Mouse (Mus musculus) heart, postnatal 25 days (tissue): ENCODE results near the gene Cebpzos. TPM values are rescaled to one million over a fixed set of nuclear protein-coding genes. Genes with fewer than 3 reads are reported as not detected.
A peak's percentile ranks its signal among the peaks of the same experiment; 100 is the strongest.

Experiments
- DNase-seq: peaks from one replicate; pipeline ENCODE4 v3.0.0; 2022; ENCODE audit warnings: low spot score
- intact Hi-C: fragments of 180-260 bp; cut with DNase I; formaldehyde crosslinking; loops from one replicate; pipeline ENCODE4 v1.15.1; 2025
- total RNA-seq, 2 experiments: library from RNA; stranded (reverse); gene quantifications; 2 replicates each; pipeline ENCODE4 v1.2.3; 2021

Gene Cebpzos
- 10 to 100 TPM; 54.9 to 58.6 TPM for total RNA-seq

DNA sequence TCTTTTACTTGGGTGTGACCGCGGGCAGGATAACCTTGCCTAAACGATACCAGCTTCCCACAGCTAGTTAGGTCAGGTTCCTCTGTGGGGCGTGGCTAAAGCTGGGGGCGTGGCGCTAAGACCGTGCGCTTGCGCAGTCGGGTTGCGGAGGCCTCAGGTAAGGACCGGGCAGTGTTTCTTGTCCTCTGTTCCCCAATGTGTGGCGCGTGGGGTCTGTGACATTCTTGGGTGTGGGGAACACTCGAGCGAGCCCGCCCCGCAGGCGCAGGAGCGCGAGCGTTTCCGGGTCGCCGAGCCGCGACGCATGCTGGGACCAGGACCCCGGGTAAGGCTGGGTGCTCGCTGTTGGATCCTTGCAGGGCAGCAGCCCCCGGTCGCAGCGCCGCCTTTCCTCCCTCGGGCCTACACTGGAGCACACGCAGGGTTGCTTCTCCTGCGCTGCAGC, at the start of gene Cebpzos:
Cebpzos (plus strand) TSS at position 132 of the 445 bp plus-strand sequence.
- intact Hi-C loops = loop anchor here (5.0 kb wide), 1 partner anchor 79 kb away; the partner anchor contains the start of genes Gpatch11 and Heatr5b
- peak; percentile 71 for DNase-seq

DNA sequence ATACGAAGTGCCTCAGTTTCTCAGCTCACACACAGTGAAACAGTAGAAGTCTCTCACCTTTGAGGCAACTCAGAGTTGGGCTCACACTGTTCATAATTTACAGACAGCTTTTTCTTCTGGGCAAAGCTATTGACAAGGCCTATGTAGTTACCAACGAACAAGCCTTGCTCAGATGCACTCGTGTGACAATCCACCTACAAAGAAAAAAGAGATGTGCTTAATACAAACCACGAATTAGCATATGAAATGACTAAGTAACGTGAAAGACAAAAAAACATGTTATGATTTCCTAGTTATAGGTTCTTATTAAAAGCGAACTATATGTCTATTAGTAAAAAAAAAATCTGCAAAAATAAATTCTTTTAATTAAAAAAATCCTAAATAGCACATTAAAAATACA, 42.4 kb upstream of the Cebpzos start:
- DNase-seq = no peak
- intact Hi-C loops = no loop called here

DNA sequence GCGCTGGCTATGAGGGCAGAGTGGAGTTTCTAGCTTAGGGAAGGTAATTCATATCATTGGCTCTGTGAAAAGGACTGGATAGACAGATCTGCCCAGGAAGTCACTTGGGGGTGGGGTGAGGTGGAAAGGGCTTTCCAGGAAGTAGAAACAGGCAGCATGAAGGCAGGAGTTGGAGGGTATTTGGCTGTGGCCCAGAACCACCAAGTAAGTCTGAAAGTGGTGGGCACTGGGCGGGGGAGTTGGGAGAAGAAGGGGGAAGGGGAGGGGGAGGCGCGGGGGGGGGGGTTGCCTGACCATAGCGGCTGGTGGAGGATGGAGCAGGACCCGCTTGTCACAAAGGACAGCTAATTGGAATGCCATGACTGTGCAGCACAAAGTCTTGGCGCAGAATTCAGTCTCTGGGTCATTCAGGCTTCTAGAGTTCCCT, 34.4 kb upstream of the Cebpzos start:
- DNase-seq = no peak
- intact Hi-C loops = loop anchor here (2.0 kb wide), 1 partner anchor 55 kb away; the partner anchor contains the start of genes Cebpz and Ndufaf7

DNA sequence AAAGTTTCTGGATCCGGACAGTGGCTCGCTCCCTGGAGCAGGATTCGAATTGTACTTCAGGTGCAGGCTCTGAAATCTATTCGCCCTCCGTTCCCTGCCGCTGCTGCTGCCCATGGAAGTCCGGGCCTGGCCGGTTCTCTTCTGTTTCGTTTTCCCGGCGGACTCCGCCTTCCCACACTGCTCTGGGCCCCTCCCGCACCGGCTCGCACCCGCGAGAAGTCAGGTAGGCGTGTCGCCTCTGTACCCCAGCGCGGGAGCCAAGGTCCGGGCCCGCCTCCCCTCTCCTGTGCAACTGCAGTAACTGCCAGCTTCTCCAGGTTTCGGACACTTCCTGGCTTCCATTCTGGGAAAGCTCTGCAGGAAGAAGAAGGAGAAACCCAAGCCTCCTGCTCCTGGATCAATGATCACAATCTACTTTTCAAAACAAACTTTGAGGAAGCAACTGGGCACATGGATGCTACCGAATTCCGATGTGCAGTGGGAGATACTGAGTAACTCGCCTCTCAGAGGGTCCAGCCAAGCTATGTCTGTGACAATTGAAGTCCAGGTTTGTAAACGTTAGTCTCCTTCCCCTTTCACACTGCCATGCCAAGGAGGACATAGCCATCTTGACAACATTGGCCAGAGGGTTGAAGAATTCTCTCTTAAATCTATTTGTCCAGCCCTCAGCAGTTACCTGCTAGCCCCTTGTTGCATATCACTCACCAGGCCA, 33.7 kb upstream of the Cebpzos start, which contains the start of gene Eif2ak2:
Eif2ak2 (minus strand) TSS at position 173 of the 712 bp plus-strand sequence.
- peak; percentile 75 for DNase-seq
- intact Hi-C loops = loop anchor here (2.0 kb wide), 1 partner anchor 54 kb away; the partner anchor contains the start of genes Cebpz and Ndufaf7

DNA sequence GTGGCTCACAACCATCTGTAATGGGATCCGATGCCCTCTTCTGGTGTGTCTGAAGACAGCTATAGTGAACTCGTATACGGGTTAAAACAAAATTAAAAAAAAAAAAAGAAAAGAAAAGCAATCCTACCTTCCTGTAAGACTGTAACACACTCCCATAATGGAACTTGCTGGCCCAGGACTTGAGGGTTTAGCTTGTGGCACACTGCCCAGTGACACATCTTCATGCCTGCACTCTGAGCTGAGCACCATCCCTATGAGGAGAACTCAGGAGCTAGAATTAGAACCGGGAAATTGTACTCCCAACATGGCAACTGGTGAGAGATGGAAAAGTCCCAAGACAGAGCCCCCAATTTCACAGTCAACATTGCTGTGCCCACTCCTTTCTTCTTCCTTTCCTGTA, 33.0 kb upstream of the Cebpzos start:
- DNase-seq = no peak
- intact Hi-C loops = loop anchor here (2.0 kb wide), 1 partner anchor 54 kb away; the partner anchor contains the start of genes Cebpz and Ndufaf7

DNA sequence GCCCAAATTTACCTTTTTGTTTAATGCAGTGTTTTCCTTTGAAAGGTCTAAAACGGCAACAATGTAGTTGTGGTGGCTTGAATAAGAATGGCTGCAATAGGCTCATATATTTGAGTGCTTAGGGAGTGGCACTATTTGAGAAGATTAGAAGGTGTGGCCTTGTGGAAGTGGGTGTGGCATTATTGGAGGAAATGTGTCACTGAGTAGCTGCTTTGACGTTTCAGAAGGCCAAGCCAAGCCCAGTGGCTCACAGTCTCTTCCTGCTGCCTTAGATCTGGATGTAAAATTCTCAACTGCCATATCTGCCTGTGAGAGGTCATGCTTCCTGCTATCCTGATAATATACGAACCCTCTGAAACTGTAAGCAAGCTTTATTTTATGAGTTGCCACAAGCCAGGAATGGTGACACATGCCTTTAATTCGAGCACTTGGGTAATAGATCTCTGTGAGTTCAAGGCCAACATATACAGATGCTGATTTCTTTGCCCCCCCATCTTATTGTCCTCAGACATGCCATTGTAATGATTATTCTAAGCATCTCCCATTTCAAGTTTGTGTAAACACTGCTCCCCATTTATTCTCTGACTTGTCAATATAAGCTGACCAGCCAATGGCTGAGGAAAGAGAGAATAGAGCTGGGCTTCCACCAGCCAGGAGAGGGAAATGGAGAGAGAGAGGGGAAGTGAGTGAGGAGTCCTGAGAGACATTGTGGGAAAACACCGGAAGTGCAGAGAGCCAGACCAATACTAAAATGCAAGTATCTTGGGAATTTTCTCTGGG, 30.8 kb upstream of the Cebpzos start:
- DNase-seq = no peak
- intact Hi-C loops = no loop called here

DNA sequence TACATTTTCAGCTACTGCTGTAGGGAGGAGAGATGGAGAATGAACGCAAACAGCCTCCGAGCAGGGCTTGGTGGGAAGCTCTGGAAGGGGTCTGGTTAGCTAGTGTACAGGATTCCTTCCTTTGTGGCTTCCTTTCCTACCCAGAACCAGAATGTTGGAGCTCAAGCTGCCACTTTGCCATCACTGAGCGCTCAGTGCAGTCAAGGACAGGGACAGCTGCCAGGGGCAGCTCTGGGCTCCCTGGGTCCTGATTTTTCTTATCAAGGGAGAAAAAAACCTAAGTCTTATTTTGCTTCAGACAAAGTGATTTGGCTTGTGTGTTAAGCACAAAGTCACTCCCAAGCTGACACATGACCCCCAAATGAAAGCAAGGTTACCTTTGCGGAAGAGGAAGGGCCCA, 27.7 kb upstream of the Cebpzos start:
- intact Hi-C loops = no loop called here
- no peak for DNase-seq

DNA sequence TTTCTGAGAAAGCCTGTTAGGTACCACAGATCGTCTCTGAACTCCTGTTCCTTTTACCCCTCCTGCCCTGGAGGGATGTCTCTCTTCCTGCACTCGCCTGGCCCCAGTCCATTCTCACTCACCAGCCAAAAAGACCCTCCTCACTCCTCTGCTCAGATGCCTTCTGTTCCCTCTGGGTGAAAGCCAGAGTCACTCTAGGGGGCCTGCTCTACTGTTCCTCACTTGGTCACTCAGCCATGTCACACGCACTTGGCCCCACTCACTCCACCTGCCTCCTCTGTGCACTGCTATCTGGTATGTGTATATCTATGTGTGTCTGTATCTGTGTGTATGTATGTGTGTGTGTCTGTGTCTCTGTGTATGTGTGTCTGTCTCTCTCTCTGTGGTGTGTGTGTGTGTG, 27.1 kb upstream of the Cebpzos start:
- intact Hi-C loops = no loop called here
- no peak for DNase-seq

DNA sequence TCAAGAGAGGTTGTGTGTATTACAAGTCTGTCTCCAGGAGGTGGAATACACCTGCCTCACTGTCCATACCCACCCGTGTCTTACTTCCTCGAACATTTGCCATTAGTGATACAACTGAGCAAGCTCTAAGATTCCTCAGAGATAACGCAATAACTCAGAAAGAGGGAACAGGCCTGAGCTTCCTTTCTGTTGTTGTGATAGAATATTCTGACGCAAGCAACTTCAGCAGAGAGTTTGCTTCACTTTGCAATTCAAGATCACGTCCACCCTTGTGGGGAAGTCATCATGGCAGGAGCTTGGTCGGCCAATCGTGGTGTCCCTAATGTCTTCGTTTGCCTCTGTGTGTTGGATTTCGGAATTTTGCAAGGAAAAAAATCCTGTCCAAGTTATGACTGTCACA, 25.3 kb upstream of the Cebpzos start:
- DNase-seq = no peak
- intact Hi-C loops = no loop called here

DNA sequence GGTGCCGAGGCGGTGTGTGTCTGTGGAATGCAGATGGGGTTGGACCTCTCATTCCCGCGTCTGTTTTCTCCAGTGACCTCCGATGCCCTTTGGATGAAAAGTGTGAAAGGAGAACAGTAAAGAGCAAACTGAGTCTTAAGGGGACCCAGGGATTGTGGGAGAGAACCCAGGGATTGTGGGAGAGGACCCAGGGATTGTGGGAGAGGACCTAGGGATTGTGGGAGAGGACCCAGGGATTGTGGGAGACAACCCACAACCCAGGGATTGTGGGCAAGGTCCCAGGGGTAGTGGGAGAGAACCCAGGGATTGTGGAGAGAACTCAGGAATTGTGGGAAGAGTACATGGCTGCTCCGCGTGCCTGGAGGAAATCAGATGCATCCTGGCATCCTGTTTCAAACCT, 21.3 kb upstream of the Cebpzos start:
- intact Hi-C loops = no loop called here
- no peak for DNase-seq

DNA sequence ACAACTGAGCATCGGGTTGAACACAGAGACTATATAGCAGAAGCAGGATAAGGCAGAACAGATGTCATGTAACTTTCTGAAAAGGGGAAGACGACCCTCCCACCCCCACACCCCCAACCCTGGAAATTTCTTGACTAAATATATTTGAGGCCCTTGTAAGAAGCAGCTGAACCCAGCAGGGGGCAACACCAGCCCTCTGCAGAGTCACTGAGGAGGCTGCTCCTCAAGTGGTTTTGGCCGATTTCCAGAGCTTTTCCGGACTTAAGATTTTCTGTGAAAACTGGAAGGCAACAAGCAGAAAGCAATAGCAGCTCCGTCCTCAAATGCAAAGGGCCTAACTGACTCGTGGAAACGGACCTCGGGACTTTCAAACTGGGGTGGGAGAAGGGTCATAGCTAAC, 20.9 kb upstream of the Cebpzos start:
- intact Hi-C loops = no loop called here

DNA sequence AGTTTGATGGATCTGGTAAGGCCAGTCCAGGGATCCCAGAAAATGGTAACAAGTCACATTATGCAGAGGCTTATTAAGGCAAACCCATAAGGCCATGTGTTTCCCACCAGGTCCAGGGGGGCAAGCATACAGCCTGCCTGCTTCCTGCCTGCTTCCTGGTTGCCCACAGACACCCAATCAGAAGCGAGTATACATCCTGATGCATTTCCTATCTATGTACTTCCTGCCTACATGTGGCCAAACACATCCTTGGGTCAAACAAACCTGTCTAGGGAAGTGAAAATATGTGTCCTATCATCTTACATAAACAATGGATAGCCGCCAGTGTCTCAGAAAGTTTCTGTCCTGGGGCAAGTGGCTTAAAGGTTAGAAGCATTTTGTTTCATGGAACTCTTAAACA, 13.1 kb upstream of the Cebpzos start:
- no peak for DNase-seq
- intact Hi-C loops = no loop called here

More for the DNA sequence above, 20.9 kb upstream of the Cebpzos start:
- no peak for DNase-seq

DNA sequence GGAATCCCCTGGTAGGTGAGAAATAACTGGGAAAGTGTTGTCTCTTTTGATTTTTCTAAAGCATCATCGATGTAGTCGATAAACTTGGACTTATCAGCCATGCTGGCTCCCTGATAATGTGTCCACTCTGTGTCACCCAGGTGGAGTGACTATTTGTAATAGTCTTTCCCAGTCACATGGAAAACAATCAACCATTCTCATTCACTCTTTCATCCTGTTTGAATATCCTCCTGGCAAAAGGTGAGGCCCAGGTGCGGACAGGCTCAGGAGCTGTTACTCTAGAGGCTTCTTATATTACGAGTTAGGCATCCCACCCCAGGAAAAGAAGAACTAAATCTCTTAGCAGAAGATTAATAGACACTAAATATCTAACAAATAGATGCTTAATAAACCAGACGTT, 9.4 kb upstream of the Cebpzos start, which contains the start of gene Sult6b1:
Sult6b1 (minus strand) TSS at position 101 of the 400 bp plus-strand sequence.
- DNase-seq = no peak
- intact Hi-C loops = no loop called here

DNA sequence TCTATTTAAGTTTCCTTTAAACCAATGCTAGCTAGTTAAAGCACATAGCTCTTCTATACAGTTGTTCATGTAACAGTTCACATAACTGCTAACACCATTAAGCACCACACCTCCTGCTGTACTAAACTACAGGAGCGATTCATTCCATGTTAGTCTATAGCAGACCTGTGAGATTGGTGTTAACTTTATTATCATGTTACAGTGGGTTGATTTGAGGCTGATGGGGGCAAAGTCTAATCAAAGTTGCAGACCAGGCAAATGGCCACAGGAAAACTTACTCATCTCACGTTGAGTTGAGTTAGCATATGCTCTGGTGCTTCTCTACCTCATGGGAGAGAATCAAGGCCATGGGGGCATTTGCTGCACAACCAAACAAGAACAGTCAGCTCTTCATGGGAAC, 6.9 kb upstream of the Cebpzos start:
- no peak for DNase-seq
- intact Hi-C loops = no loop called here

DNA sequence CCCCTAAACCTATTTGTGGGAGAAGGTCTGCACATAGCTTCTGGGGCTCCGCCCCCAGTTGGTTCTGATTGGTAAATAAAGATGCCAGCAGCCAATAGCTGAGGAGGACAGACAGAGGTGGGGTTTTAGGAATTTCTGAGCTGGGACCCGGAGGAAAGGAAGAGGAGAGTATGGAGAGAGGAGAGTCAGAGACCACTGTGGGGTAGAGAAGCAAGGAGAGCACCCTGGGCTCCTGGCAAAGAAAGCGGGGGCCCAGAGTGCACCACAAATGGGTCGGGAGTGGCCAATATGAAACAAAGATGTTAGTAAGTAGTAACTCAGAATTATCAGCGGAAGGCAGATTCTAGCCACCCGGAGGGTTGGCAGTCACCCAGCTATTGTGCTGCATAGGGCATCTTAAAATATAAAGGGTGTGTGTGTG, 3.4 kb upstream of the Cebpzos start:
- DNase-seq = no peak
- intact Hi-C loops = no loop called here

DNA sequence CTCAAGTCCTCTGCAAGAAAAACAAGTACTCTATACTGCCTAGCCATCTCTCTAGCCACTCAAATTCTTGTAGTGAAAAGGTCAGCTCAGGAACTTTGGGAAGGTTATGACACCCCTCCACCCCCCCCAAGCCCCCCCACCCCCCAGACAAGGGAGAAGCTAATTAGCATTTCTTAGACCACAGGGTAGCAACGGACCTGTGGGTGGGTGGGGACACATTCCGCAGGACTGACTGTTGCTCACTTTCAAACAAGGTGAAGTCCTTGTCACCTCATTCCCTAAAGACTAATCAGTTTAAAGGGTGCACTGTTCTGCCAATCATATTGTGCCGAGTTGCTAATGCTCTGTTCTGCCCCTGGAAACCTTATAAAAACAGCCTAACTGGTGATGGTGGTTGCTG, 2.4 kb upstream of the Cebpzos start:
- DNase-seq = no peak
- intact Hi-C loops = no loop called here

DNA sequence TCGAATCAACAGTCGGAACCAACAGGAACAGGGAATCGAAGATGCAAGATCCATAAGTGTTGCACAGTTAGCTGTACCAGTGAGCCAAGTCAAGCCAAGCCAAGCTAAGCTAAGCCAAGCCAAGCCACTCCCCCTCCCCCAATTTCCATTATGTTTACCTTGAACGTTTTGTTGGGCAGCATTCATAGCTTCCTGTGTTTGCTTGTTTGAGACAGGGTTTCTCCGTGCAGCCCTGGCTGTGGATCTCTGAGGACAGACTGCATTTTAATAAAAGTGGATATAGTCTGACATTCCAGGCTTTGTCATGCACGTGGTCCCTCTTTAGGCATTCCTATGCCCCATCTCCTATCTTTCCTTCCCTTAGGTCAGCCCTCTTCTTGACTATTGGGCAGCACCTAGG, 528 bp upstream of the Cebpzos start:
- intact Hi-C loops = loop anchor here (5.0 kb wide), 1 partner anchor 78 kb away; the partner anchor contains the start of genes Gpatch11 and Heatr5b
- no peak for DNase-seq

DNA sequence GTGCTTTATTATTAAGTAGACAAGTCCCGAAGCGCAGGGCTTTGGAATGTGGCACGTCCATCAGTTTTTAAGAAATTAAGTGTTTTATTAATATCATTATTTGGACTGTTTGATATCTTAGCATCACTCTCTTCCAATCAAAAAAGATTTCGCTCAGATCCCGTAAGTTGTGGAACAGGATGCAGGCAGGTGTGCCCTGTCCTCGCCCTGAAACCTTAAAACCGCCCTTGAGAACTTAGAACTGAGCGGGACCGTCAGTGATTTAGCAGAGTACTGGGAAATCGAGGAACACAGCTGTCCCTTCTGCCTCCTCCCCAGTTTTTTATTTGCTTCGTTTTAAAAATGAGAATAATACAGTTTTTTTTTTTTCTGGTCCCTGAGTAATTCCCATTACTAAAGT, 599 bp downstream of the Cebpzos start:
- intact Hi-C loops = loop anchor here (5.0 kb wide), 1 partner anchor 80 kb away; the partner anchor contains the start of genes Gpatch11 and Heatr5b
- DNase-seq = no peak

DNA sequence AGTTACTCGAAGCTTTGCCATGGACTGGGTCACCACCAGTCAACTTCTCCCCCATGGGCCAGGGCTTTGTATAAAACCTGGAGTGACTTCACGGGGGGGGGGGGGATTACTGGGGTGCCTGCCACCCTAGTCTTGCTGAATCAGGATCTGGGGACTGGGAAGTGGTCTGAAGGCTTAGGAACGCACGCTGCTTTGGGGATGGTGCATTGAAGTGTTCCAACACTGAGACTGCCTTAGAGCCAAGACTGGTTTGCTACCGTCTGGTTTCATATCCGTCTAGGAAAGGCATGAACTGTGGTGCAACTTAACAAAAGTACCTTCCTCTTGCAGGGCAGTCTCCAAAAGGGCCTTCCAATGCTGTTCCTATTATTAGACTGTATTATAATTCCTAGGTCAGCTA, 1.4 kb downstream of the Cebpzos start:
- DNase-seq = no peak
- intact Hi-C loops = loop anchor here (5.0 kb wide), 1 partner anchor 80 kb away; the partner anchor contains the start of genes Gpatch11 and Heatr5b

DNA sequence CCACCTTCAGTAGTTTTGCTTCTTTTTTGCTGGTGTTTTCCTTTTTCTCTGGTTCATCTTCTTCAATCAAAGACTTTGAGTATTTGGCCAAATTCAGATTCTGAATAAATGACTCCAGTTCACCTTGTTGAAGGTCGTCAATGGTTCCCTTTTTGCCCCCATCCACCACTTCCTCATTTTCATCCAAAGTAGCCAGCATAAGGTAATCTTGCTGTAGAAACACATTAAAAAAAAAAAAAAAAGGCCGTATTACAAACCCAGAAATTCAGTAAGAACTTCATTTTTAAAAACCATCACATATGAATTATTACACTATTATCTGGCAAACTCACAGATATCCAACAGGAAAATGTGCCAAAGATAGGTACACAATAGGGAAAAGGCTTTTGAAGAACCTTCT, 19.6 kb downstream of the Cebpzos start:
- intact Hi-C loops = loop anchor here (2.0 to 5.0 kb wide), 3 partner anchors 53 to 99 kb away; partner anchors contain the start of genes Eif2ak2, Gpatch11, Heatr5b and Prkd3
- DNase-seq = no peak
